Mouse (Mus musculus): ENCODE measurements around the gene Sec14l1. TPM values are rescaled to one million over a fixed set of nuclear protein-coding genes. Genes with fewer than 3 reads are reported as not detected.

The Sec14l1 gene
- total RNA-seq, 2 experiments from 2014 or later: 198 to 229 TPM

- intact Hi-C loops (cut with DNase I): no loop called here
- TF ChIP-seq CTCF (IDR thresholded peaks at IDR 0.05): no peak
- no peak for DNase-seq (ENCODE audit: extremely low spot score in 1 of 2, low spot score in 2 of 2)
- Histone ChIP-seq H3K4me3 (no peak overlapping the region), H3K27ac (no peak overlapping the region)
Measured at GRCm38 (mm10) chr11:117201846-117202245, 86.9 kb downstream of the Sec14l1 start.

GRCm38 (mm10) chr11:117204606-117205005 lies 89.6 kb downstream of the Sec14l1 start:
- Histone ChIP-seq H3K27ac (no peak overlapping the region), H3K4me3 (no peak overlapping the region)
- intact Hi-C loops (cut with DNase I): no loop called here
- TF ChIP-seq CTCF (IDR thresholded peaks at IDR 0.05): no peak
- DNase-seq (ENCODE audit: extremely low spot score in 1 of 2, low spot score in 2 of 2): no peak

DNA sequence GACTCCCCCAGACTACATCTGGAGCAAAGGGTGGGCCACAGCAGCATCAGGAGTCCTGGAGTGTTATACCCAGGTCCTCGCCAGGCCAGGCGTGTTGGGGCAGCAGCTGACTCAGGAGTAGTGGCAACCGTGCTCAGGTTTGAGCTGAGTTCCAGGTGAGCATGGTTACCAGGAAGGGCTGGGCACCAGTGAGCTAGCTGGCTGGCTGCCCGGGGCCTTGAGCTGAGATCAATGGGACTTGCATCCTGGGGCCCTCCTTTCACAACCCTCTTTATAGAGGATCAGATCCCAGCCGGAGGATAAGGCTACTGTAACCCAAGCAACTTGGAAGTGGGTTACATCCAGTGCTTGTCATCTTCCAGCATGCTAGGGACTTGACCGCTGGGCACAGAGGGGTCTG lies 90.1 kb downstream of the Sec14l1 start:
- DNase-seq (ENCODE audit: extremely low spot score in 1 of 2, low spot score in 2 of 2): no peak
- no peak overlapping the region for H3K27ac ChIP-seq
- no peak for TF ChIP-seq CTCF (IDR thresholded peaks at IDR 0.05)
- H3K4me3 ChIP-seq: no peak overlapping the region
- intact Hi-C loops (cut with DNase I): no loop called here

- no peak for TF ChIP-seq CTCF (IDR thresholded peaks at IDR 0.05)
- Histone ChIP-seq H3K27ac (no peak overlapping the region), H3K4me3 (no peak overlapping the region)
- intact Hi-C loops (cut with DNase I): no loop called here
- no peak for DNase-seq (ENCODE audit: extremely low spot score in 1 of 2, low spot score in 2 of 2)
Measured at GRCm38 (mm10) chr11:117205447-117205846, 90.5 kb downstream of the Sec14l1 start.

DNA sequence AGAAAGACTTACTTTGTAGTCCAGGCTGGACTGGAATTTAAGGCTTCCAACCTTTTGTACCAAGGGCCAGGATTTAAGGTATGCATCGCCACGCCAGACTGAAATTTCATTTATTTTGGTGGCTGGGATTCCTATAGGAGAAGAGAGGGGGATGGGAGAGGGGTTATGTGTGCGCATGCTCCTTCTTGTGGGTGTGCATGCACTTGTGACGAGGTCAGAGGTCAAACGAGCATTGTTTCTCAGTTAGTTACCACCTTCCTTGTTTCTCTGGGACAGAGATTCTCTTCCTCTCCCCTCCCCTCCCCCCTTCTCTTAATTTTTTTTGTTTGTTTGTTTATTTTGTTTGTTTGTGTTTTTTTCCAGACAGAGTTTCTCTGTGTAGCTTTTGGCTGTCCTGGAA lies 92.5 kb downstream of the Sec14l1 start:
- no peak for TF ChIP-seq CTCF (IDR thresholded peaks at IDR 0.05)
- intact Hi-C loops (cut with DNase I): no loop called here

GRCm38 (mm10) chr11:117208151-117208673 lies 93.2 kb downstream of the Sec14l1 start:
- intact Hi-C loops (cut with DNase I): no loop called here
- no peak for DNase-seq (ENCODE audit: extremely low spot score in 1 of 2, low spot score in 2 of 2)

More for the DNA sequence above, 92.5 kb downstream of the Sec14l1 start:
- no peak for DNase-seq (ENCODE audit: extremely low spot score in 1 of 2, low spot score in 2 of 2)
- no peak overlapping the region for H3K27ac ChIP-seq
- H3K4me3 ChIP-seq: no peak overlapping the region

More at GRCm38 (mm10) chr11:117208151-117208673, 93.2 kb downstream of the Sec14l1 start:
- no peak for TF ChIP-seq CTCF (IDR thresholded peaks at IDR 0.05)
- Histone ChIP-seq H3K27ac (peak overlapping the region; percentile 53; the same call in 1 of the 2 replicates), H3K4me3 (no peak overlapping the region)

Small RNAs within 50 kb of the gene (microRNA-seq; reads per million reads assigned to microRNA genes)
- 0 reads per million in 2 experiments for gene Gm24323
- 23.4 to 39.4 reads per million in 2 experiments for gene Mir6516

Other genes starting within 250 kb of the Sec14l1 start
- gene Mgat5b, start 196.3 kb upstream of the Sec14l1 start, total RNA-seq (2021): 10 to 100 TPM; 80.0 to 92.0 TPM
- gene Sept9, start 84.5 kb downstream of the Sec14l1 start, total RNA-seq (2021): 10 to 100 TPM; 77.4 to 77.8 TPM

Measured in left cerebral cortex, adult 2 months (tissue).